Mouse (Mus musculus): Measurements from ENCODE around the gene Shoc2. TPM values are rescaled to one million over a fixed set of nuclear protein-coding genes. Genes with fewer than 3 reads are reported as not detected.

The Shoc2 gene
- polyA plus RNA-seq, 1 experiment from 2014 or later: 31.7 TPM

DNA sequence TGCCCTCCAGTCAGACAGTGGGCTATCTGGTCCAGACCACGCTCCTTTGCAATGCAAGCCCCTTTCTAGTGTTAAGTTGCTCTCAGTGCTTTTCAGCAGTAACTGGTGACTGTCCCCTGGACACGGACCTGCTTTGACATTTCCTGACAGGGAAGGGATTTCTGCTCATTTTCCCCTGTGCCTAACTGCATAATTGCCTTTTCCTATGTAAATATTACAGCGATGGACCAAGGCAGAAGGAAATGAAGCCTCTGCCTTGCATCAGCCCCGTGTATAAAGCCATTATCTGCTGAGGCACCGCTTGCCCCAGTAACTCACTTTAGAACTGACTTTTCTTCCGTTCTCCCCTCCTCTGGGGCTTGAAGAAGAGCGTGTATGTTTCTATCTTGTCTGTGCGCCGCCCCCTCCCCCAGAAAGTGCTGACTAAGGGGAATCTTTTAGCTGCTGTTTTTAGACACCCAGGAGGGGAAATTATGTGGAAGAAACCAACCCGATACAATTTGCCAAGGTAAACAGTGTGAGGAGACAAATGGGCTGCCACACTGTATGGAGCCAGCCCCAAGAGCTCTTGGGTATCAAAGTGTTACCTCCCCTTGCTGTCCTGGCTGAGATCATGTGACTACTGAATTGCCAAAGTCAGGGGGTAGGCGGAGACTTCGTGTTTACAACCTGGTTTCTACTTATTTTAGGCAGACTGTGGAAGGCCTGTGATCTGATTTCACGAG lies 104.2 kb downstream of the Shoc2 start:
- 23% methylated on average over 13 of the region's 13 CpGs for WGBS
- Histone ChIP-seq H3K4me1 (replicated peaks; ENCODE audit: control insufficient read depth, insufficient read depth) (peaks cover 7% of the 10 kb centered on the region; the same call in 1 of the 2 replicates), H3K27me3 (ENCODE audit: control insufficient read depth, insufficient read depth, low read length) (peaks cover 10% of the 10 kb centered on the region; the same call in 1 of the 2 replicates), H3K36me3 (ENCODE audit: control insufficient read depth, insufficient read depth, low read length) (no peaks in the 10 kb centered on the region), H3K9ac (ENCODE audit: low read length) (no peak overlapping the region), H3K27ac (replicated peaks) (no peak overlapping the region), H3K4me3 (ENCODE audit: low read depth, low read length) (no peak overlapping the region), H3K9me3 (ENCODE audit: control insufficient read depth, low read length) (no peaks in the 10 kb centered on the region), H3K4me2 (replicated peaks; ENCODE audit: low read depth) (no peak overlapping the region)
- ATAC-seq (ENCODE audit: low FRiP score, low TSS enrichment) (no peak), DNase-seq (ENCODE audit: low spot score) (no peak)
- no peak for TF ChIP-seq EP300 (optimal IDR thresholded peaks at IDR 0.05)
- TF ChIP-seq CTCF (IDR thresholded peaks at IDR 0.05; ENCODE audit: low read depth): no peak

DNA sequence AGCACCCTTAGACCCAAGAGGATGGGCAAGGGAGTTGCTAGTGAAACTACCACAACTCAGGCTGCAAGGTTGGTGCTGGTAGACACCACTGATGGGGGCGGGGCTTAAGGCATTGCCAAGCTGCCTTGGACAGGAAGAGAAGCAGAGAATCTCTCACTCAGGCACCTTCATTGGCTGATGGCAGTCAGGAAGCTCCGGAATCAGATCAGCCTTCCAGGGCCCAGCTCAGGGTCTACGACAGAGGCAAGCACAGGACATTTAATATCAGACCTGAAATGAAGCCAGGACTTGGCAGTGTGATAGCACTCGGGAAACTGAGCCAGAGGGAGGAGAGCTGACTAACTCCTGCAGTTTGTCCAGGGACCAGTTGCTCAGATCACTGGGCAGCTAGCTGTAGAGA lies 107.5 kb downstream of the Shoc2 start:
- ATAC-seq (ENCODE audit: low FRiP score, low TSS enrichment) (no peak), DNase-seq (ENCODE audit: low spot score) (peak; percentile 13)
- WGBS: 61% methylated on average over 4 of the region's 4 CpGs
- Histone ChIP-seq H3K9me3 (ENCODE audit: control insufficient read depth, low read length) (no peaks in the 10 kb centered on the region), H3K27ac (replicated peaks) (no peak overlapping the region), H3K4me1 (replicated peaks; ENCODE audit: control insufficient read depth, insufficient read depth) (no peaks in the 10 kb centered on the region), H3K36me3 (ENCODE audit: control insufficient read depth, insufficient read depth, low read length) (no peaks in the 10 kb centered on the region), H3K4me3 (ENCODE audit: low read depth, low read length) (no peak overlapping the region), H3K4me2 (replicated peaks; ENCODE audit: low read depth) (no peak overlapping the region), H3K27me3 (ENCODE audit: control insufficient read depth, insufficient read depth, low read length) (peaks cover under 1% of the 10 kb centered on the region; the same call in 1 of the 2 replicates), H3K9ac (ENCODE audit: low read length) (no peak overlapping the region)
- no peak for TF ChIP-seq EP300 (optimal IDR thresholded peaks at IDR 0.05)
- TF ChIP-seq CTCF (IDR thresholded peaks at IDR 0.05; ENCODE audit: low read depth): no peak

DNA sequence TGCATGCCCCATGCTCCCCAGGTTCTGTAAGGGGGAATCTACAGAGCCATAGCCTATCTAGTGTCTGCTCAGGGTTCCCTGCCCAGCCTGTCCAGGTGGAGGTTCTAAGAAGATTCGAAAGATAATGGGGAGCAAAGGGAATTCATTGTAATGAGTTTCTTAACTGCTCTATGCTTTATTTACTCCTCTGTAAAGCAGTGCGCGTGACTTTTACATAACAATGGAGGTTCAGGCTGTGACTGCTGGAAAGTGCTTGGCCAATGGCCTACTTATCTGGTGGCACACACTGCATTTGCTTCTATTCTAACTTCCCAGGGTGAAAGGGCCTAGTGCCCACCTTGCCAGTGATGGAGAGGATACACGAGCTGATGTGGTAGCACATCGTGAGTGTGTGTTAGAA lies 111.7 kb downstream of the Shoc2 start:
- H3K4me2 ChIP-seq (replicated peaks; ENCODE audit: low read depth): no peak overlapping the region
- no peaks in the 10 kb centered on the region for H3K36me3 ChIP-seq (ENCODE audit: control insufficient read depth, insufficient read depth, low read length)
- WGBS: 67% methylated on average over 5 of the region's 5 CpGs
- no peaks in the 10 kb centered on the region for H3K4me1 ChIP-seq (replicated peaks; ENCODE audit: control insufficient read depth, insufficient read depth)
- no peak overlapping the region for H3K27ac ChIP-seq (replicated peaks)
- TF ChIP-seq CTCF (IDR thresholded peaks at IDR 0.05; ENCODE audit: low read depth): no peak
- TF ChIP-seq EP300 (optimal IDR thresholded peaks at IDR 0.05): no peak
- ATAC-seq (ENCODE audit: low FRiP score, low TSS enrichment) (no peak), DNase-seq (ENCODE audit: low spot score) (no peak)
- H3K9me3 ChIP-seq (ENCODE audit: control insufficient read depth, low read length): no peaks in the 10 kb centered on the region
- H3K4me3 ChIP-seq (ENCODE audit: low read depth, low read length): no peak overlapping the region
- no peaks in the 10 kb centered on the region for H3K27me3 ChIP-seq (ENCODE audit: control insufficient read depth, insufficient read depth, low read length)
- no peak overlapping the region for H3K9ac ChIP-seq (ENCODE audit: low read length)

DNA sequence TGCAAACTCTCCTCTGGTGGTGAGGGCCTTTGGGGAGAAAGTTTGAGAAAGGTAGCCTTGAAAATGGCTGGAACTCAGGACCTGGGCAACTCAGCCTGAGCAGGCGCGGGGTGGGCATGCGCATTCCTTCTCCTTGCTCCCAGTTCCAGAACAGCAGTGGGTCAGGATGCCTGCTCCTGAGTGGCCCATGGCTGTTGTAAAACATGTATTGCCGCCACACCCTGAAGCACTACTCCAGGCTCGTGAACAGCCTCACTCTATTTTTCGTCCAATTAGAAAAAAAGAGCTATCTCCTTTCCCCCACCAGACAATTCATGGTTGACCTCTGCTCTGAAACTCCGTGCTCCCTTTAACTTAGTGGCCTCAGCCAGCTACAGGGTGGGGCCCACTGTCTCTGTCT lies 124.3 kb downstream of the Shoc2 start:
- Histone ChIP-seq H3K9me3 (ENCODE audit: control insufficient read depth, low read length) (no peaks in the 10 kb centered on the region), H3K9ac (ENCODE audit: low read length) (no peak overlapping the region), H3K4me1 (replicated peaks; ENCODE audit: control insufficient read depth, insufficient read depth) (peaks cover 6% of the 10 kb centered on the region), H3K4me3 (ENCODE audit: low read depth, low read length) (no peak overlapping the region), H3K27me3 (ENCODE audit: control insufficient read depth, insufficient read depth, low read length) (no peaks in the 10 kb centered on the region), H3K36me3 (ENCODE audit: control insufficient read depth, insufficient read depth, low read length) (no peaks in the 10 kb centered on the region), H3K4me2 (replicated peaks; ENCODE audit: low read depth) (no peak overlapping the region), H3K27ac (replicated peaks) (no peak overlapping the region)
- ATAC-seq (ENCODE audit: low FRiP score, low TSS enrichment): no peak
- no peak for DNase-seq (ENCODE audit: low spot score)
- WGBS: 79% methylated on average over 7 of the region's 7 CpGs
- no peak for TF ChIP-seq EP300 (optimal IDR thresholded peaks at IDR 0.05)
- TF ChIP-seq CTCF (IDR thresholded peaks at IDR 0.05; ENCODE audit: low read depth): no peak

DNA sequence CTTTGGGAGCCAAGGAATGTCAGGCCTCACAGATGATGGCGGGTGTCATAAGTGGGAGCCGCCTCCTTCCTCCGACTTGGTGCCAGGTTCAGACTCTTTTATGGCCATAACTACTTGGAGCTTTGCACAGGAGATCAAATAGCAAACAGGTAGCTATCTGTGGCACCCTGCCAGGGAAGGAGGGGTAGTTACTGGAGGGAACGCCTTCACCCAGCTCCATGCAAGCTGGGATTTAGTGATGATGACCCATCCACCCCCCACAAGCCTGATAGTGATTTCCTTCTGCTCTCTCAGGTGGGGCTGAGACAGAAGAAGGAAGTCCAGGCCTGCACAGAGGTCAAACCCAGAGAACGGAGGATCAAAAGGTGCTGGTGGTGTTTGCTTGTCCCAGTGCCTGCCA lies 126.4 kb downstream of the Shoc2 start:
- peak; percentile 93 for DNase-seq (ENCODE audit: low spot score)
- ATAC-seq (ENCODE audit: low FRiP score, low TSS enrichment): peak; percentile 83
- TF ChIP-seq EP300 (optimal IDR thresholded peaks at IDR 0.05) (no peak), CTCF (IDR thresholded peaks at IDR 0.05; ENCODE audit: low read depth) (no peak)

DNA sequence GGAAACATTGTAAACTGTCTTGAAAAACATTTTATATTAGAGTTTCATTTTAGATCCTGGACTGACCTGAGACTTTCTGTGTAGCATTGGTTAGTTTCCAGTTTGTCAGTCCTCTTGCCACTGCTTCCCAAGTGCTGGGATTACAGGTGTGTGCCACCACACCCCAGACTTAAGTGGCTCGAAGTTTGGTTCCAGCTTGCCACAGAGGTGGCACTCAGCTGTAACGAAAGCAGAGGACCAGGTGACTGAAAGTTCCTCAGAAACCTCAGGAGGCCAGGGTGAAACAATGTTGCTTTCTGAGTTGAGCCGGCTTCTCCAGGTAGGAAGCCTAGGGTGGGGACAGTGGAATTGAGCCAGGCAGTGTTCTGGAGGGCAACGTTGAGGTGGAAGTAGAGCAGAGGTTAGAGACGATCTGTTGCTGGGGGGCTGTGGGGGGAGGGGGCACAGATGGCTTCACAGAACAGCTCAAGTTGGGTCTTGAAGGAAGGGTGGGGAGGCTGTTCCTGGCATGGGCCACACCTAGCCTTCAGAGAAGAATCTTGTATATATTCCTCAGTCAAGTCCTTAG lies 128.2 kb downstream of the Shoc2 start:
- DNase-seq (ENCODE audit: low spot score) (no peak), ATAC-seq (ENCODE audit: low FRiP score, low TSS enrichment) (no peak)
- no peaks in the 10 kb centered on the region for H3K36me3 ChIP-seq (ENCODE audit: control insufficient read depth, insufficient read depth, low read length)
- H3K4me1 ChIP-seq (replicated peaks; ENCODE audit: control insufficient read depth, insufficient read depth): peaks cover 6% of the 10 kb centered on the region
- no peaks in the 10 kb centered on the region for H3K9me3 ChIP-seq (ENCODE audit: control insufficient read depth, low read length)
- TF ChIP-seq CTCF (IDR thresholded peaks at IDR 0.05; ENCODE audit: low read depth) (no peak), EP300 (optimal IDR thresholded peaks at IDR 0.05) (no peak)
- no peak overlapping the region for H3K4me3 ChIP-seq (ENCODE audit: low read depth, low read length)
- WGBS: 60% methylated on average over 5 of the region's 5 CpGs
- H3K4me2 ChIP-seq (replicated peaks; ENCODE audit: low read depth): no peak overlapping the region
- H3K9ac ChIP-seq (ENCODE audit: low read length): no peak overlapping the region
- H3K27ac ChIP-seq (replicated peaks): no peak overlapping the region
- no peaks in the 10 kb centered on the region for H3K27me3 ChIP-seq (ENCODE audit: control insufficient read depth, insufficient read depth, low read length)

More for the DNA sequence above, 126.4 kb downstream of the Shoc2 start:
- Histone ChIP-seq H3K36me3 (ENCODE audit: control insufficient read depth, insufficient read depth, low read length) (no peaks in the 10 kb centered on the region), H3K4me2 (replicated peaks; ENCODE audit: low read depth) (no peak overlapping the region), H3K4me3 (ENCODE audit: low read depth, low read length) (no peak overlapping the region), H3K27me3 (ENCODE audit: control insufficient read depth, insufficient read depth, low read length) (no peaks in the 10 kb centered on the region), H3K4me1 (replicated peaks; ENCODE audit: control insufficient read depth, insufficient read depth) (peaks cover 6% of the 10 kb centered on the region), H3K27ac (replicated peaks) (peak overlapping the region; percentile 13; the same call in 1 of the 2 replicates), H3K9me3 (ENCODE audit: control insufficient read depth, low read length) (no peaks in the 10 kb centered on the region), H3K9ac (ENCODE audit: low read length) (no peak overlapping the region)
- WGBS: 46% methylated on average over 5 of the region's 5 CpGs
